Mouse (Mus musculus) adrenal gland, postnatal 4 days (tissue): ENCODE results near the gene Pde4a. TPM values are rescaled to one million over a fixed set of nuclear protein-coding genes. Genes with fewer than 3 reads are reported as not detected.
A peak's percentile ranks its signal among the peaks of the same experiment; 100 is the strongest.
"Not testable (repeated sequence)": the region's sequence is repeated elsewhere in the genome, so short reads cannot be mapped to it uniquely, and the experiment has no call there.

Experiments used
- DNase-seq, 2 experiments: peaks; one replicate each; pipeline ENCODE4 v3.0.0; 2021 to 2022; ENCODE audit warnings: low spot score in 2 of 2, mixed read lengths in 2 of 2
- total RNA-seq, 2 experiments: library from RNA; stranded (reverse); gene quantifications; 2 replicates each; pipeline ENCODE4 v1.2.3; 2021

The Pde4a gene
- total RNA-seq, 2 experiments from 2014 or later: 9.7 to 10.6 TPM

GRCm38 (mm10) chr9:21241343-21241742 lies 75.8 kb downstream of the Pde4a start:
- peak in 1 of 2 experiments; percentile 56 for DNase-seq

- no peak for DNase-seq
These were observed 78.4 kb downstream of the Pde4a start for GRCm38 (mm10) chr9:21243826-21244427.

- DNase-seq: no peak
These were observed 79.1 kb downstream of the Pde4a start for GRCm38 (mm10) chr9:21244428-21245112.

GRCm38 (mm10) chr9:21245113-21245487 lies 79.6 kb downstream of the Pde4a start:
- DNase-seq: no peak

- DNase-seq: no peak
These were observed 80.8 kb downstream of the Pde4a start for GRCm38 (mm10) chr9:21246342-21246741.

GRCm38 (mm10) chr9:21248326-21248725 lies 82.8 kb downstream of the Pde4a start, which contains the start of gene S1pr5:
TSS of gene S1pr5 (minus strand) at chr9:21248443.
- DNase-seq: no peak

GRCm38 (mm10) chr9:21249629-21250508 lies 84.4 kb downstream of the Pde4a start:
- no peak for DNase-seq

GRCm38 (mm10) chr9:21250509-21250908 lies 85.0 kb downstream of the Pde4a start:
- DNase-seq: no peak

- DNase-seq: no peak
These were observed 85.7 kb downstream of the Pde4a start for GRCm38 (mm10) chr9:21251116-21251735.

GRCm38 (mm10) chr9:21254690-21255089 lies 89.2 kb downstream of the Pde4a start:
- DNase-seq: no peak

- DNase-seq: not testable (repeated sequence)
These were observed 90.8 kb downstream of the Pde4a start for GRCm38 (mm10) chr9:21256349-21256748.

GRCm38 (mm10) chr9:21260491-21261040 lies 95.1 kb downstream of the Pde4a start:
- no peak for DNase-seq

GRCm38 (mm10) chr9:21261831-21262230 lies 96.3 kb downstream of the Pde4a start:
- DNase-seq: no peak

Other genes with a start within 250 kb of the Pde4a start
- 10 to 100 TPM; 71.8 to 89.6 TPM for gene Dnmt1, start 205.8 kb upstream of the Pde4a start, total RNA-seq
- gene S1pr2, start 188.9 kb upstream of the Pde4a start, total RNA-seq: 10 to 100 TPM; 12.2 to 17.0 TPM
- 10 to 100 TPM; 96.9 to 97.0 TPM for gene Mrpl4, start 163.0 kb upstream of the Pde4a start, total RNA-seq
- 10 to 100 TPM in 1 of 2 experiments, 1 to 10 TPM in 1; 10.0 to 11.7 TPM for gene Icam1, start 149.7 kb upstream of the Pde4a start, total RNA-seq
- gene Icam4, start 136.3 kb upstream of the Pde4a start, total RNA-seq: 1 to 10 TPM; 3.8 to 4.5 TPM
- gene Icam5, start 133.6 kb upstream of the Pde4a start, total RNA-seq: 1 to 10 TPM in 1 of 2 experiments, under 1 TPM in 1; 0.81 to 1.3 TPM
- not detected for gene Zglp1, start 98.6 kb upstream of the Pde4a start, total RNA-seq
- under 1 TPM in 1 of 2 experiments, not detected in 1; 0.64 TPM for gene Gm49373, start 92.6 kb upstream of the Pde4a start, total RNA-seq
- gene Fdx1l, start 92.1 kb upstream of the Pde4a start, total RNA-seq: 10 to 100 TPM; 32.9 to 37.7 TPM
- 1 to 10 TPM; 3.1 to 3.9 TPM for gene Gm38431, start 73.7 kb upstream of the Pde4a start, total RNA-seq
- gene Raver1, start 73.7 kb upstream of the Pde4a start, total RNA-seq: 10 to 100 TPM; 67.0 to 68.4 TPM
- gene Tyk2, start 34.5 kb upstream of the Pde4a start, total RNA-seq: 10 to 100 TPM; 18.9 to 19.2 TPM
- gene Cdc37, start 15.7 kb upstream of the Pde4a start, total RNA-seq: 100 to 1,000 TPM; 174 to 190 TPM
- 10 to 100 TPM; 46.6 to 50.8 TPM for gene Keap1, start 73.6 kb downstream of the Pde4a start, total RNA-seq
- gene S1pr5, start 82.7 kb downstream of the Pde4a start, total RNA-seq: under 1 TPM; 0.20 to 0.28 TPM
- 10 to 100 TPM; 33.4 to 38.7 TPM for gene Atg4d, start 99.6 kb downstream of the Pde4a start, total RNA-seq
- gene Kri1, start 122.3 kb downstream of the Pde4a start, total RNA-seq: 10 to 100 TPM; 40.2 to 41.8 TPM
- gene Cdkn2d, start 125.7 kb downstream of the Pde4a start, total RNA-seq: 10 to 100 TPM; 21.9 to 25.6 TPM
- 1 to 10 TPM in 1 of 2 experiments, not detected in 1; 3.4 TPM for gene Ap1m2, start 146.6 kb downstream of the Pde4a start, total RNA-seq
- 10 to 100 TPM; 73.6 to 75.4 TPM for gene Slc44a2, start 155.0 kb downstream of the Pde4a start, total RNA-seq
- 100 to 1,000 TPM; 107 to 118 TPM for gene Ilf3, start 202.2 kb downstream of the Pde4a start, total RNA-seq
- gene Qtrt1, start 246.1 kb downstream of the Pde4a start, total RNA-seq: 10 to 100 TPM; 34.0 to 35.3 TPM